In the genomic region with DNA sequence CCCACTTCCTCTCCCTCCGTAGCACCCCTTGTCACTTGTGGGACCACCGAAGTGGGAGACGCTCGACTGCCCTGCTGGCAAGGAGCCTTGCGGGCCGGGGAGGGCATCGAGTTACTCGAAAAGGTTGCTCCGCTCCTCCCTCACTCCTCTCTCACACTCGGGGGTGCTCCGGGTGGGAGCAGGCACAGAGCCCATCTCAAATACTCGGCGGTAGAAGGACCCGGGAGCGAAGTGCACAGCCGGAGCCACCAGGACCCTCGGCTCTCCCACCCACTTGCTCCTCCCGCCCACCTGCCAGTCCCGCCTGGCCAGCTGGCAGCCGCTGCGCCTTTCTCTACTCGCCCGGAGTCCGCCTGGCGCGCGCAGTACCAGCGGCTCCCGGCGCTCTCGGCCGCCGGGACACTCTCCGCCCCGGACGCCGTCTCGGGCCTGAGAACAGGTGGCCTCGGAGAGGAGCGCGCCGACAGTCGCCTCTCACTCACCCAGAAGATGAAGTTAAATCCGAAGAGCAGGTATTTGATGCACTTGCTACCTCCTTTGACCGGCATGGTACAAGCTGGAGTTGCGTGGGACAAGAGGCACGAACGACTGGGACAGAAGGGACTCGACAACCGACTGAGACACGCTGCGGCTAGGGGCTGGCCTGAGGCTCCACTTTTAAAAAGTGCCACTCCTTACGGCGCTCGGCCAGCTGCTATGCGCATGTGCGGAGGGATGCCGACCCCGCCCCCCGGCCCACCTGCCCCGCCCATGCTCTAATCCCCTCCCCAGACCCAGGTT, we compare ENCODE assay signal across 7 mouse cellular contexts. TPM values are rescaled to one million over a fixed set of nuclear protein-coding genes. Genes with fewer than 3 reads are reported as not detected.
DNase-seq lines count a peak whose midpoint lies in the region; ATAC-seq and TF ChIP-seq lines count a peak whose summit lies in the region.

A gene (minus strand): TSS at position 700 of the 780 bp plus-strand sequence.

- H3K9me3 ChIP-seq in hindbrain, postnatal 0 days (ENCODE audit: low read length), result no peaks in the 10 kb centered on the region
- H3K9me3 ChIP-seq in megakaryocyte, embryonic 14.5 days, result no peaks in the 10 kb centered on the region

- H3K4me3 ChIP-seq in hindbrain, postnatal 0 days (ENCODE audit: low read length), result peak within 1 kb of the TSS; percentile 56
- peak within 1 kb of the TSS; percentile 99 for H3K4me3 ChIP-seq in megakaryocyte, embryonic 14.5 days (replicated peaks)

- H3K36me3 ChIP-seq in hindbrain, postnatal 0 days (ENCODE audit: insufficient read depth, low read length), result no peaks in the 10 kb centered on the region
- H3K36me3 ChIP-seq in megakaryocyte, embryonic 14.5 days (replicated peaks; ENCODE audit: low read length), result peaks cover 46% of the 10 kb centered on the region

- no peak for TF ChIP-seq CTCF in hindbrain, postnatal 0 days (IDR thresholded peaks at IDR 0.05; ENCODE audit: low read depth)

- intact Hi-C loops in gastrocnemius, postnatal 14 days (cut with DNase I; ENCODE audit: low total_unique reads), result no loop called here
- intact Hi-C loops in left cerebral cortex, postnatal 14 days (cut with DNase I), result loop anchor here (5.0 kb wide), 1 partner anchor 108 kb away; no protein-coding TSS in a partner anchor

- 0 out of 2 replicates have a peak, but pooled peaks cover 2% of the 10 kb centered on the region for H3K4me1 ChIP-seq in hindbrain, postnatal 0 days (ENCODE audit: insufficient read depth, low read length)
- H3K4me1 ChIP-seq in megakaryocyte, embryonic 14.5 days, result peaks cover 88% of the 10 kb centered on the region

- peak within 1 kb of the TSS; percentile 47 for H3K9ac ChIP-seq in hindbrain, postnatal 0 days (replicated peaks; ENCODE audit: low read length)

- ATAC-seq in common myeloid progenitor, adult 5-6 weeks (replicated peaks; ENCODE audit: low read depth, poor library complexity, severe bottlenecking), result peak; percentile 53
- ATAC-seq in hindbrain, postnatal 0 days, result peak; percentile 79

- peak within 1 kb of the TSS; percentile 67 for H3K4me2 ChIP-seq in hindbrain, postnatal 0 days (ENCODE audit: low read depth, low read length)

- no peaks in the 10 kb centered on the region for H3K27me3 ChIP-seq in hindbrain, postnatal 0 days (ENCODE audit: insufficient read depth, low read length)
- H3K27me3 ChIP-seq in megakaryocyte, embryonic 14.5 days (replicated peaks), result no peaks in the 10 kb centered on the region

- peak within 1 kb of the TSS; percentile 83 for H3K27ac ChIP-seq in hindbrain, postnatal 0 days

- DNase-seq in T-cell, adult 2 months (ENCODE audit: low spot score), result peak; percentile 21
- DNase-seq in gastrocnemius, postnatal 14 days, result peak; percentile 80
- DNase-seq in hindbrain, postnatal 0 days (ENCODE audit: low spot score), result peak; percentile 74
- no peak for DNase-seq in left cerebral cortex, postnatal 14 days (ENCODE audit: low spot score in 2 of 2)
- DNase-seq in right cerebral cortex, postnatal 25 days, result peak; percentile 43

- WGBS in hindbrain, postnatal 0 days, result 2% methylated on average over 60 of the region's 61 CpGs

RNA-seq across cellular contexts. Expression of the gene that starts here (rescaled TPM):
- total RNA-seq in common myeloid progenitor, adult 5-6 weeks (2017), result 54.4 and 64.8 TPM in 2 replicates
- 10 to 100 TPM; 47.6 to 76.0 TPM for total RNA-seq in gastrocnemius, postnatal 14 days (2021)
- 62.5 and 80.5 TPM in 2 replicates for total RNA-seq in hindbrain, postnatal 0 days (2014; rRNA removed)
- polyA plus RNA-seq in hindbrain, postnatal 0 days (2015; fragmentation: Nextera tagmentation; extraction: Ambion mirVana), result 158 and 183 TPM in 2 replicates
- 10 to 100 TPM; 60.5 to 61.7 TPM for total RNA-seq in left cerebral cortex, postnatal 14 days (2021)
- polyA plus RNA-seq in megakaryocyte, embryonic 14.5 days (2012; ENCODE audit: insufficient read depth, low replicate concordance), result 24.2 and 52.6 TPM in 2 replicates

Comparison
In these comparisons a context has a peak if more than half of its experiments do, and no peak if none do; other contexts are left out.
1. DNase-seq: peak in T-cell, adult 2 months (single experiment), gastrocnemius, postnatal 14 days (single experiment), hindbrain, postnatal 0 days (single experiment) and right cerebral cortex, postnatal 25 days (single experiment); none in left cerebral cortex, postnatal 14 days (0 of 2).